Mouse (Mus musculus): ENCODE measurements at regions not wholly inside any gene's neighbourhood (a gene's known extent, or its start where the extent isn't known, plus 50 kb on each side); places are given as distances from the start of the nearest gene placed in this dataset.

- POLR2A ChIA-PET: interaction anchor here in 1 of 4 experiments (0.5 kb wide), 1 partner anchor 1121 kb away, joined by 3 read pairs; no protein-coding TSS in a partner anchor
- CTCF ChIA-PET: no interaction called here
These were observed 640.2 kb upstream of the Slc8a1 start for GRCm38 (mm10) chr17:82378248-82378820.

- CTCF ChIA-PET: no interaction called here
- POLR2A ChIA-PET: interaction anchor here in 1 of 4 experiments (0.7 kb wide), 1 partner anchor 71 kb away, joined by 3 read pairs; no protein-coding TSS in a partner anchor
These were observed 639.0 kb upstream of the Slc8a1 start for GRCm38 (mm10) chr17:82377176-82377592.

GRCm38 (mm10) chr17:82367876-82368275, 629.7 kb upstream of the Slc8a1 start:
- CTCF ChIA-PET: no interaction called here

GRCm38 (mm10) chr17:82366001-82366400, 627.8 kb upstream of the Slc8a1 start:
- POLR2A ChIA-PET: interaction anchor here in 1 of 4 experiments (1.8 kb wide), 1 partner anchor 17 kb away, joined by 4 read pairs; no protein-coding TSS in a partner anchor
- CTCF ChIA-PET: no interaction called here

More at GRCm38 (mm10) chr17:82367876-82368275, 629.7 kb upstream of the Slc8a1 start:
- POLR2A ChIA-PET: no interaction called here

GRCm38 (mm10) chr17:82348636-82349035, 610.5 kb upstream of the Slc8a1 start:
- ChIA-PET POLR2A (no interaction called here), CTCF (no interaction called here)

DNA sequence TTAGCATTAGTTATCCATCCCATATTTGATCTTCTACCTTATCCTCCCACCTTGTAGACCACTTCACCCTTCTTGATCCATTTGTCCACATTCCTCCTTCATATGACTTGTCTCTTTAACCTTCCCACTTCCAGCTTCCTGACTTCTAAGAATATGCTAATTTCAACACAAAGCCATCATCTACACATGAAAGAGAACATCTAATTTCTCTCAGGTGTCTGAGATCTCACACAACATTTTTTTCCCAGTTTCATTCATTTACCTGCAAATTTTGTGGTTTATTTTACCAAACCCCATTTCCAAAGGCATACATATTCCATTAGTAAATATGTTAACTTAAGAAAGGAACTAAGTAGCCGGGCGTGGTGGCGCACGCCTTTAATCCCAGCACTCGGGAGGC, 593.3 kb upstream of the Slc8a1 start:
- CTCF ChIA-PET: no interaction called here
- POLR2A ChIA-PET: no interaction called here

DNA sequence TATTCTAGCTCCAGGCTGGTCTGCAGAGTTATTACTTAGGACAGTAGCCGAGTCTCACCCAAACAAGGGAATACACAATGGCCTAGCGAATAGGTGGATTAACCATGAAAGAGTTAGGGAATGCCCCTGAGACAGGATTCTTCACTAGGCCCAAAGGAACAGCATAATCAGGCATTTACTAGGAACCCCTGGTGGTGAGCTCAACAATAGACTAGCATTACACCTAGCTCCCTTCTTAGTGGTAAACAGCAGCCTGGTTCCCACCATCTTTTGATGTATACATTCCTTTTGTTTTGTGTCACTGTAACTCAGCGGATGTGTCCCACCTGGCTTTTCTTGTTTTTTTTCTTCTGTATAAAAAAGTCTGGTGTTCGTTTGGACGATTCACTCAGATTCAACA, 574.0 kb upstream of the Slc8a1 start:
- POLR2A ChIA-PET: interaction anchor here in 2 of 4 experiments (0.9 to 1.3 kb wide), 3 partner anchors 38 to 46 kb away, joined by 3 to 4 read pairs (median 3); no protein-coding TSS in a partner anchor
- CTCF ChIA-PET: no interaction called here

DNA sequence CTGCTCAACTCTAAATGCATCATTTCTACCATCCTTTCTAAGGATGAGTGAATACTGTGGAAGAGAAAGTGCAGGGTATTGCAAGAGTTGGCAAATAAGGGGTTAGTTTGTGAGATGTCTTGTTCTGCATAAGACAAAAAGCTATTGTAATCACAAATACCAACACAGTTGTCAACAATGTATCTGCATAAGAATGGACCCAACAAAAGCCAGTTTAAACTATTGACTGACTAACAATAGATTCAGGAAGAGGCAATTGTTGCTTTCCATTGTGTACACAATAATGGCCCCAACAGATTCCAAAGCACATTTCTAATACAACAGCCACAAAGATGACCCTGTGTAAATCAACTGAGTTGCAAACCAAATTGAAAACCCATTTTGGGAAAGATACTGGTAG, 568.2 kb upstream of the Slc8a1 start:
- ChIA-PET CTCF (no interaction called here), POLR2A (interaction anchor here in 3 of 4 experiments (0.7 to 1.5 kb wide), 7 partner anchors 32 to 132 kb away, joined by 3 to 6 read pairs (median 4); no protein-coding TSS in a partner anchor)

GRCm38 (mm10) chr17:82277728-82278127, 539.6 kb upstream of the Slc8a1 start:
- ChIA-PET CTCF (no interaction called here), POLR2A (no interaction called here)

- ChIA-PET POLR2A (interaction anchor here in 3 of 4 experiments (0.9 to 2.3 kb wide), 6 partner anchors 14 to 38 kb away, joined by 3 to 8 read pairs (median 6); no protein-coding TSS in a partner anchor), CTCF (no interaction called here)
These were observed 535.8 kb upstream of the Slc8a1 start for GRCm38 (mm10) chr17:82273946-82274345.

GRCm38 (mm10) chr17:82272845-82273244, 534.7 kb upstream of the Slc8a1 start:
- ChIA-PET CTCF (no interaction called here), POLR2A (interaction anchor here in 3 of 4 experiments (0.6 to 2.3 kb wide), 10 partner anchors 9 to 150 kb away, joined by 3 to 8 read pairs (median 4); no protein-coding TSS in a partner anchor)

- POLR2A ChIA-PET: interaction anchor here in 2 of 4 experiments (0.7 to 1.2 kb wide), 3 partner anchors 9 to 592 kb away, joined by 3 to 5 read pairs (median 3); no protein-coding TSS in a partner anchor
- CTCF ChIA-PET: interaction anchor here in 3 of 4 experiments (0.6 kb wide), 4 partner anchors 9 to 1077 kb away, joined by 3 to 4 read pairs (median 3); no protein-coding TSS in a partner anchor
These were observed 528.7 kb upstream of the Slc8a1 start for GRCm38 (mm10) chr17:82266842-82267241.

DNA sequence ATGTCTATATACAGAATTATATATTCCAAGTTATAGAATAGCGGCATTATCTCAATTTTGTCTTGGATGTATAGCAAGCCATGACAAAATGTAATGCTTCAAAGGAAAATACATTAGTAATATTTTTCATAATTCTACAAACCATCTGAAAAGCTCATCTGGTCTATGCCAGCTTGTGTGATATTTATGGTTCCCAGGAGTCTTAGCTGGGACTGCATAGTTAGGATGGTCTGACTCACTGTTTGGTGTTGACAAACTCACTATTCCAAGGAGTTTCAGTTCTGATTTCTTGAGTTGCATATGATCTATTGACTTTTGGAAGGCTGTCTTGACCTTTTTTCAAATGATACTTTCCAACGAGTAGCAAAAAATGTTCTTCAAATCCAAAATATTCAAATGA, 514.2 kb upstream of the Slc8a1 start:
- POLR2A ChIA-PET: no interaction called here

GRCm38 (mm10) chr17:82251841-82252240, 513.7 kb upstream of the Slc8a1 start:
- POLR2A ChIA-PET: no interaction called here
- CTCF ChIA-PET: no interaction called here

More for the DNA sequence above, 514.2 kb upstream of the Slc8a1 start:
- CTCF ChIA-PET: no interaction called here

DNA sequence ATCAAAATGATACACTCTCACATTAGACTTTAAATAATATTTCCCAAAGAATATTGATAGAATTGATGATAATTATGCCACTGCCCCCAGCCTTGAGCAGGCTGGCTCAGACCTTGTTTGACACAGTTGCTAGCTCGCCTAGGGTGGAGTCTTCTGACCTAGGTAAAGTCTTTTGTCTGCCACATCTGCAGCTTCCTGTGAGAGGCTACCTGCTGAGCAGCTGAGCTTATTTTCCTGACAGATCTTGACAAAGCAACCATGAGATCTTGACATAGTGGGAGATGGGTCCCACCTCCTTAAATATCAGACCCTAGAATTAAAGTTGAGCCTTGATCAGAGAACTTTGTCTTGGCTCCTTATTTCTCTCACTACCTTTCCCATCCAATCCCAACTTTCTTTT, 500.2 kb upstream of the Slc8a1 start:
- ChIA-PET CTCF (no interaction called here), POLR2A (interaction anchor here in 1 of 4 experiments (0.7 kb wide), 1 partner anchor 32 kb away, joined by 3 read pairs; no protein-coding TSS in a partner anchor)

DNA sequence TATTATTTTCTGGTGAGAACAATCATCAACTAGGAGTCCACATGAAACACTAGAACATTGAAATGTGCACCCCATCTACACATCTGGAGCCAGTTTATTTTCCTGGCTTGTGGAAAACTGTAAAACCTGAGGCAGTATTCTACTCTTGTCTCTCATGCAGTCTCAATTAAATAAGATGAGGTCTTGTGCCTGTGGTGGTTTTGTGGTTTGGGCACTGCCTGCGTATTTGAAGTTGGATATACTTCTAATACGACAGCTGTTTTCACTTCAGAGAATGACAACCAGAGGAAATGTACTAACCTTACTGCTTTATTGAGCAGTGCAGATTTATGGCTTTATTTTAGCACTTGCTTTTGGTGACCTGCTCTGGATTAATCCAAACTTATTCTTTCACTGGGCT, 499.3 kb upstream of the Slc8a1 start:
- POLR2A ChIA-PET: no interaction called here

GRCm38 (mm10) chr17:82215728-82216623, 477.8 kb upstream of the Slc8a1 start:
- POLR2A ChIA-PET: no interaction called here
- CTCF ChIA-PET: no interaction called here

More for the DNA sequence above, 499.3 kb upstream of the Slc8a1 start:
- CTCF ChIA-PET: no interaction called here

GRCm38 (mm10) chr17:82199981-82200380, 461.8 kb upstream of the Slc8a1 start:
- ChIA-PET POLR2A (no interaction called here), CTCF (no interaction called here)

GRCm38 (mm10) chr17:82199031-82199642, 461.0 kb upstream of the Slc8a1 start:
- CTCF ChIA-PET: no interaction called here
- POLR2A ChIA-PET: interaction anchor here in 2 of 4 experiments (0.6 kb wide), 2 partner anchors 406 to 507 kb away, joined by 3 to 4 read pairs; no protein-coding TSS in a partner anchor

DNA sequence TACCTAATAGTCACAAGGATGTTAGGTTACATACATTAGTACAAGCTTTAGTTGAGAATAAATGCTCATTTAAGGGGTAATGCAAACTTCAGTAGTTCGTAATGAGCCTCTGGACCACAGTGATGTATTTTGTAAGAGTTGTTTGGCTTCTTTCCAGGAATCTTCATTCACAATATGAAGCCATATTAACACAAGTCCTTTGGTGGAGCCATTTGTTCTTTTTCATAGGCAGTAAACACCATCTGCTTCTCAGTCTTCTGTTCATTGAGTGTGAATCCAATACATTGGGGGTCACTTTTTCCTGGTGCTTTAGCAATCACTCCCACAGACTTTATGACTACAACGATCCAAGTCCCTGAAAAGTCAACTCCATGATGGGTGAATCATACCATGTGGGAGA, 446.1 kb upstream of the Slc8a1 start:
- ChIA-PET POLR2A (interaction anchor here in 1 of 4 experiments (0.6 kb wide), 1 partner anchor 335 kb away, joined by 4 read pairs; no protein-coding TSS in a partner anchor), CTCF (no interaction called here)

Data from embryonic stem cell, embryonic (primary cell).